Mouse (Mus musculus) hindbrain, embryonic 11.5 days (tissue): ENCODE measurements around the gene Nrip1. TPM values are rescaled to one million over a fixed set of nuclear protein-coding genes. Genes with fewer than 3 reads are reported as not detected.
A peak's percentile ranks its signal among the peaks of the same experiment; 100 is the strongest.

ENCODE experiments used
- ATAC-seq: fragments of 200-750 bp; cut with Nextera tagmentation; 2 replicates; pipeline ENCODE4 v1.8.0; 2017; ENCODE audit warnings: mild to moderate bottlenecking, moderate TSS enrichment, moderate library complexity; ENCODE audit not compliant: low FRiP score
- DNase-seq: peaks from one replicate; pipeline ENCODE4 v3.0.0-alpha.2; 2015; ENCODE audit warnings: low spot score
- H3K27ac ChIP-seq: fragments of 300-500 bp; sonication (generic); 2 replicates; pipeline ENCODE4 v1.5.1; 2014; ENCODE audit warnings: mild to moderate bottlenecking, low read depth, low read length
- H3K27me3 ChIP-seq: fragments of 300-500 bp; sonication (generic); 2 replicates; pipeline ENCODE4 v1.6.1; 2014; ENCODE audit warnings: mild to moderate bottlenecking, low read length, moderate library complexity, mixed read lengths; ENCODE audit not compliant: control insufficient read depth, insufficient read depth
- H3K36me3 ChIP-seq: fragments of 300-500 bp; sonication (generic); 2 replicates; pipeline ENCODE4 v1.6.1; 2014; ENCODE audit warnings: mild to moderate bottlenecking, low read length, moderate library complexity, mixed read lengths; ENCODE audit not compliant: control insufficient read depth, insufficient read depth
- H3K4me1 ChIP-seq: fragments of 300-500 bp; sonication (generic); replicated peaks from 2 replicates; pipeline ENCODE4 v1.6.1; 2014; ENCODE audit warnings: low read length, mixed read lengths; ENCODE audit not compliant: control insufficient read depth, insufficient read depth
- H3K4me2 ChIP-seq: fragments of 300-500 bp; sonication (generic); replicated peaks from 2 replicates; pipeline ENCODE4 v1.6.1; 2014; ENCODE audit warnings: mild to moderate bottlenecking, low read depth, low read length
- H3K4me3 ChIP-seq: fragments of 300-500 bp; sonication (generic); 2 replicates; pipeline ENCODE4 v1.5.1; 2014; ENCODE audit warnings: low read depth, low read length
- H3K9ac ChIP-seq: fragments of 300-500 bp; sonication (generic); 2 replicates; pipeline ENCODE4 v1.6.1; 2014; ENCODE audit warnings: low read depth, low read length
- H3K9me3 ChIP-seq: fragments of 300-500 bp; sonication (generic); 2 replicates; pipeline ENCODE4 v1.6.1; 2016; ENCODE audit warnings: low read length; ENCODE audit not compliant: control insufficient read depth
- WGBS: fragments of 180-500 bp; shearing (Covaris S2); extraction: QIAGEN DNeasy Blood & Tissue Kit; methylation state at CpG from one replicate; pipeline ENCODE4 v1.1.7; 2014; 5-methylcytosine and 5-hydroxymethylcytosine counted together
- polyA plus RNA-seq: library from polyadenylated mRNA; unstranded; fragments of >200 nt; fragmentation: Nextera tagmentation; extraction: Ambion mirVana; gene quantifications from 2 replicates; pipeline ENCODE4 v1.2.1, GENCODE M21; 2014

Gene Nrip1
- polyA plus RNA-seq, 1 experiment from 2014 or later, result 35.5 TPM

- Histone ChIP-seq H3K27ac (no peak overlapping the region), H3K9me3 (no peaks in the 10 kb centered on the region), H3K36me3 (no peaks in the 10 kb centered on the region), H3K4me2 (no peak overlapping the region), H3K27me3 (no peaks in the 10 kb centered on the region), H3K9ac (no peak overlapping the region), H3K4me1 (peaks cover 6% of the 10 kb centered on the region), H3K4me3 (no peak overlapping the region)
- ATAC-seq (no peak), DNase-seq (no peak)
- WGBS, result 83% methylated on average over 22 of the region's 22 CpGs
Measured at GRCm38 (mm10) chr16:76316940-76317822, 56.4 kb downstream of the Nrip1 start.

GRCm38 (mm10) chr16:76315642-76316041, 58.0 kb downstream of the Nrip1 start:
- Histone ChIP-seq H3K27ac (no peak overlapping the region), H3K9ac (no peak overlapping the region), H3K4me1 (no peaks in the 10 kb centered on the region), H3K9me3 (no peaks in the 10 kb centered on the region), H3K4me3 (no peak overlapping the region), H3K36me3 (no peaks in the 10 kb centered on the region), H3K27me3 (no peaks in the 10 kb centered on the region), H3K4me2 (no peak overlapping the region)
- WGBS, result 97% methylated on average over 3 of the region's 3 CpGs
- no peak for ATAC-seq
- DNase-seq, result no peak

- no peaks in the 10 kb centered on the region for H3K36me3 ChIP-seq
- 86% methylated on average over 12 of the region's 12 CpGs for WGBS
- no peaks in the 10 kb centered on the region for H3K4me1 ChIP-seq
- ATAC-seq (no peak), DNase-seq (no peak)
- H3K4me2 ChIP-seq, result no peak overlapping the region
- no peak overlapping the region for H3K9ac ChIP-seq
- H3K27ac ChIP-seq, result no peak overlapping the region
- no peak overlapping the region for H3K4me3 ChIP-seq
- no peaks in the 10 kb centered on the region for H3K27me3 ChIP-seq
- H3K9me3 ChIP-seq, result no peaks in the 10 kb centered on the region
Measured at GRCm38 (mm10) chr16:76314013-76314950, 59.3 kb downstream of the Nrip1 start.

- peak; percentile 58 for ATAC-seq
- 30% methylated on average over 1 of the region's 1 CpGs for WGBS
- no peak overlapping the region for H3K9ac ChIP-seq
Measured at GRCm38 (mm10) chr16:76312887-76313420, 60.7 kb downstream of the Nrip1 start.

GRCm38 (mm10) chr16:76310791-76311190, 62.8 kb downstream of the Nrip1 start:
- DNase-seq, result no peak
- ATAC-seq, result no peak
- Histone ChIP-seq H3K4me2 (no peak overlapping the region), H3K27me3 (no peaks in the 10 kb centered on the region), H3K27ac (no peak overlapping the region), H3K9ac (no peak overlapping the region), H3K9me3 (no peaks in the 10 kb centered on the region), H3K36me3 (no peaks in the 10 kb centered on the region), H3K4me3 (no peak overlapping the region), H3K4me1 (no peaks in the 10 kb centered on the region)
- WGBS, result 88% methylated on average over 2 of the region's 2 CpGs

More at GRCm38 (mm10) chr16:76312887-76313420, 60.7 kb downstream of the Nrip1 start:
- H3K36me3 ChIP-seq, result no peaks in the 10 kb centered on the region
- H3K9me3 ChIP-seq, result no peaks in the 10 kb centered on the region
- H3K27ac ChIP-seq, result no peak overlapping the region
- H3K4me3 ChIP-seq, result no peak overlapping the region
- H3K4me2 ChIP-seq, result no peak overlapping the region
- H3K4me1 ChIP-seq, result no peaks in the 10 kb centered on the region
- no peak for DNase-seq
- no peaks in the 10 kb centered on the region for H3K27me3 ChIP-seq

GRCm38 (mm10) chr16:76310286-76310685, 63.3 kb downstream of the Nrip1 start:
- 83% methylated on average over 8 of the region's 8 CpGs for WGBS
- no peaks in the 10 kb centered on the region for H3K36me3 ChIP-seq
- no peaks in the 10 kb centered on the region for H3K27me3 ChIP-seq
- no peaks in the 10 kb centered on the region for H3K9me3 ChIP-seq
- no peak overlapping the region for H3K4me2 ChIP-seq
- H3K9ac ChIP-seq, result no peak overlapping the region
- no peak overlapping the region for H3K27ac ChIP-seq
- no peak for DNase-seq
- ATAC-seq, result no peak
- H3K4me3 ChIP-seq, result no peak overlapping the region
- H3K4me1 ChIP-seq, result no peaks in the 10 kb centered on the region

- H3K36me3 ChIP-seq, result no peaks in the 10 kb centered on the region
- 90% methylated on average over 7 of the region's 7 CpGs for WGBS
- no peak for DNase-seq
- H3K9ac ChIP-seq, result no peak overlapping the region
- H3K27ac ChIP-seq, result no peak overlapping the region
- ATAC-seq, result no peak
- no peak overlapping the region for H3K4me2 ChIP-seq
- no peaks in the 10 kb centered on the region for H3K27me3 ChIP-seq
- H3K9me3 ChIP-seq, result no peaks in the 10 kb centered on the region
- no peaks in the 10 kb centered on the region for H3K4me1 ChIP-seq
- H3K4me3 ChIP-seq, result no peak overlapping the region
Measured at GRCm38 (mm10) chr16:76309280-76309679, 64.3 kb downstream of the Nrip1 start.

GRCm38 (mm10) chr16:76307039-76307438, 66.6 kb downstream of the Nrip1 start:
- WGBS, result 90% methylated on average over 3 of the region's 3 CpGs
- Histone ChIP-seq H3K36me3 (no peaks in the 10 kb centered on the region), H3K4me2 (no peak overlapping the region), H3K27ac (no peak overlapping the region), H3K4me1 (no peaks in the 10 kb centered on the region), H3K4me3 (no peak overlapping the region), H3K27me3 (no peaks in the 10 kb centered on the region), H3K9ac (no peak overlapping the region), H3K9me3 (no peaks in the 10 kb centered on the region)
- no peak for DNase-seq
- ATAC-seq, result no peak
